Mouse (Mus musculus) cerebellum, adult 2 months (tissue): ENCODE results near the gene Slc9a3r2.

ENCODE experiments used
- CTCF ChIP-seq: fragments of 200-500 bp; IDR thresholded peaks from 2 replicates; pipeline ENCODE4 v1.5.1; 2011; ENCODE audit warnings: low read depth, mild to moderate bottlenecking, control low read depth, low read length, moderate library complexity, borderline replicate concordance; ENCODE audit not compliant: insufficient read depth
- POLR2A ChIP-seq: fragments of 200-500 bp; IDR thresholded peaks from 2 replicates; pipeline ENCODE4 v1.6.1; 2011; ENCODE audit warnings: low read length, control low read depth, borderline replicate concordance; ENCODE audit not compliant: insufficient read depth

DNA sequence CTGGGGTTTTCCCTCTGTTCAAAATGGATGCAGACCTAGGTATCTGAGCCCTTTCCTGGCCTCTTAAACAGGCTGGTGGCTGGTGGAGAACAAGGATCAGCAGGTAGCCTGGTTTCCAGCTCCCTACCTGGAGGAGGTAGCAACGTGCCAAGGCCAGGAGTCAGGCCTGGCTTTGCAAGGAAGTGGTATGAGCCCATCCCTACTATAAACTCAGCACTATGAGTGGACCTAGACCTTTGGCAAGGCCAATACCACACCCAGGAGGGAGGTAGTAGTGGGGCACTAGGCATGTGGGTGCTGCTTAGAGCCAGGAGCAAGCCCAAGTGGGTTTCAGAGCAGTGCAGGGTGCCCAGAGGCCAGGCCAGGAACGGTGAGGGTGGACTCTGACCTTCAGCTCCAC is 49.3 kb upstream of the Slc9a3r2 start:
- TF ChIP-seq CTCF (no peak), POLR2A (no peak)
